Mouse (Mus musculus) layer of hippocampus, adult 18-20 months (tissue): ENCODE data around the gene Slc6a16. TPM values are rescaled to one million over a fixed set of nuclear protein-coding genes. Genes with fewer than 3 reads are reported as not detected.

Source experiments
- DNase-seq, 2 experiments: peaks; one replicate each; pipeline ENCODE4 v3.0.0; 2022; ENCODE audit warnings: low spot score in 2 of 2
- long read RNA-seq: library from polyadenylated mRNA; stranded (forward); transcript quantifications from one replicate; pipeline ENCODE4 v2.0.0, GENCODE M21; 2021
- total RNA-seq, 2 experiments: library from RNA; stranded (reverse); gene quantifications; 2 replicates each; pipeline ENCODE4 v1.2.3; 2021

The Slc6a16 gene
- 1 to 10 TPM; 1.3 to 2.6 TPM for total RNA-seq
- long read RNA-seq, partial matches to known transcripts = 0 of 3 reads
- long read RNA-seq, other reads (novel, unspliced or antisense) = 3 of 3 reads

- DNase-seq = peak; percentile 46 to 62
Measured at GRCm38 (mm10) chr7:45240633-45241388, at the start of gene Slc6a16. Gene Slc6a16 (plus strand): TSS chr7:45241085.

GRCm38 (mm10) chr7:45191161-45191560 lies 49.7 kb upstream of the Slc6a16 start:
- no peak for DNase-seq

- no peak for DNase-seq
Measured at GRCm38 (mm10) chr7:45191803-45192363, 49.0 kb upstream of the Slc6a16 start.

GRCm38 (mm10) chr7:45192585-45193310 lies 48.1 kb upstream of the Slc6a16 start:
- no peak for DNase-seq

GRCm38 (mm10) chr7:45193406-45193805 lies 47.5 kb upstream of the Slc6a16 start:
- no peak for DNase-seq

- no peak for DNase-seq
Measured at GRCm38 (mm10) chr7:45193871-45194785, 46.8 kb upstream of the Slc6a16 start.

- DNase-seq = no peak
Measured at GRCm38 (mm10) chr7:45195341-45196175, 45.3 kb upstream of the Slc6a16 start.

- DNase-seq = no peak
Measured at GRCm38 (mm10) chr7:45196176-45196535, 44.7 kb upstream of the Slc6a16 start.

GRCm38 (mm10) chr7:45196994-45197393 lies 43.9 kb upstream of the Slc6a16 start:
- DNase-seq = no peak

GRCm38 (mm10) chr7:45198435-45198834 lies 42.5 kb upstream of the Slc6a16 start:
- DNase-seq = peak; percentile 56 to 82

- DNase-seq = peak in 1 of 2 experiments; percentile 41
Measured at GRCm38 (mm10) chr7:45198961-45199360, 41.9 kb upstream of the Slc6a16 start.

- DNase-seq = no peak
Measured at GRCm38 (mm10) chr7:45202654-45203053, 38.2 kb upstream of the Slc6a16 start.

- peak; percentile 91 to 93 for DNase-seq
Measured at GRCm38 (mm10) chr7:45204380-45205143, 36.3 kb upstream of the Slc6a16 start, which contains the start of gene Ccdc155. Gene Ccdc155 (minus strand): TSS chr7:45204892.

GRCm38 (mm10) chr7:45208260-45208659 lies 32.6 kb upstream of the Slc6a16 start:
- no peak for DNase-seq

GRCm38 (mm10) chr7:45211070-45211469 lies 29.8 kb upstream of the Slc6a16 start:
- no peak for DNase-seq

- DNase-seq = no peak
Measured at GRCm38 (mm10) chr7:45211851-45212251, 29.0 kb upstream of the Slc6a16 start, which contains the start of gene Dkkl1. Gene Dkkl1 (minus strand): TSS chr7:45212147.

- DNase-seq = no peak
Measured at GRCm38 (mm10) chr7:45212356-45212755, 28.5 kb upstream of the Slc6a16 start.

GRCm38 (mm10) chr7:45213708-45214107 lies 27.2 kb upstream of the Slc6a16 start:
- no peak for DNase-seq
